20 mouse cellular contexts compared by ENCODE assay signal in the genomic region with DNA sequence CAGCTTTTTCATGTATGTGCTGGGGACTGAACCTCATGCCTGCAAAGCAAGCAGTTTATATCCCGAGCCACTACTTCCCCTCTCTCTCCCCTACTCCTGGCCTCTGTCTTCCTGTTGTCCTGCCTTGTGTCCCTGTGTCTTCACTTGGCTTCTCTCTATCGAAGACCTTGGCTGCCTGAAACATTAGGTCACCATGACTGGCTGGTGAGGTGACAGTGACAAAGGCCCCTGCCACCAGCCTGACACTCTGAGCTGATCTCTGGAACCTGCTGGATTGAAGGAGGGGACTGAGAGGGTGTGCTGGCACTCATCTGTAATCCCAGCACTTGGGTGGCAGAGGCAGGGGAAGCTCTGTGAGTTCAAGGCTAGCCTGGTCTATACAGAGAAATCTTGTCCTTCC. TPM values are rescaled to one million over a fixed set of nuclear protein-coding genes. Genes with fewer than 3 reads are reported as not detected.
DNase-seq lines count a peak whose midpoint lies in the region; ATAC-seq and TF ChIP-seq lines count a peak whose summit lies in the region.
"Had no signal": no experiment of that assay in that cellular context is flagged by ENCODE, and none has a peak within 500 bp of the region (broad histone marks: within the 10 kb centered on the region; RNA-seq: fewer than 3 reads in every experiment).

No protein-coding gene starts in this region.

- DNase-seq in adrenal gland, adult 2 months: peak; percentile 68
- DNase-seq in adrenal gland, postnatal 10 days: no peak
- DNase-seq in adrenal gland, postnatal 14 days: peak; percentile 47
- DNase-seq in adrenal gland, postnatal 4 days (ENCODE audit: low spot score in 2 of 2): no peak
- peak; percentile 46 to 54 for DNase-seq in adrenal gland, postnatal 36 days
- DNase-seq: cerebellum, adult 11 months; cerebellum, adult 18-20 months; cerebellum, adult 8-10 months; cerebellum, adult 9-11 months; cerebellum, postnatal 14 days; cerebellum, postnatal 36 days; embryo, embryonic 11 days; forebrain, postnatal 0 days had no signal

- TF ChIP-seq POLR2A in bone marrow macrophage, adult 2 months (IDR thresholded peaks at IDR 0.05; ENCODE audit: borderline replicate concordance, low read depth, low read length): no peak

- H3K27ac ChIP-seq in bone marrow macrophage, adult 2 months (ENCODE audit: insufficient read depth, low read depth, low read length): peak overlapping the region; percentile 19
- H3K27ac ChIP-seq: embryonic facial prominence, embryonic 13.5 days; embryonic facial prominence, embryonic 15.5 days; forebrain, embryonic 13.5 days; forebrain, embryonic 15.5 days had no signal

- TF ChIP-seq CTCF in bone marrow macrophage, adult 2 months (IDR thresholded peaks at IDR 0.05; ENCODE audit: low read depth, low read length): no peak

- no peak for ATAC-seq in erythroid progenitor cell, adult 5-6 weeks (replicated peaks; ENCODE audit: low FRiP score, poor library complexity, severe bottlenecking)
- ATAC-seq: forebrain, embryonic 13.5 days; forebrain, embryonic 15.5 days; forebrain, postnatal 0 days had no signal

- H3K4me3 ChIP-seq in bone marrow macrophage, adult 2 months (ENCODE audit: insufficient read depth, low read length): no peak overlapping the region
- H3K4me3 ChIP-seq: embryonic facial prominence, embryonic 13.5 days; embryonic facial prominence, embryonic 15.5 days; erythroblast, embryonic 14.5 days; forebrain, embryonic 13.5 days; forebrain, embryonic 15.5 days had no signal

- peaks cover 22% of the 10 kb centered on the region for H3K4me1 ChIP-seq in bone marrow macrophage, adult 2 months (ENCODE audit: control insufficient read depth, insufficient read depth, low read length)

RNA-seq across cellular contexts. Expression of a gene that starts 13.1 kb away (rescaled TPM):
- 10 to 100 TPM; 33.8 to 45.8 TPM for total RNA-seq in adrenal gland, adult 2 months (2021)
- polyA plus RNA-seq in adrenal gland, adult 2 months (2012; rRNA removed): 23.5 and 24.6 TPM in 2 replicates
- total RNA-seq in adrenal gland, postnatal 10 days (2021): 10 to 100 TPM; 24.0 to 25.3 TPM
- total RNA-seq in adrenal gland, postnatal 14 days (2021): 27.1 and 29.5 TPM in 2 replicates
- total RNA-seq in adrenal gland, postnatal 4 days (2021): 10 to 100 TPM; 32.8 to 34.2 TPM
- 10 to 100 TPM; 38.2 to 39.8 TPM for total RNA-seq in adrenal gland, postnatal 36 days (2021)
- 38.7 and 42.3 TPM in 2 replicates for polyA plus RNA-seq in bone marrow macrophage, adult 2 months (2012; ENCODE audit: insufficient read depth, insufficient read length, missing spikeins)
- total RNA-seq in erythroid progenitor cell, adult 5-6 weeks (2015; ENCODE audit: low replicate concordance): 13.4 and 13.7 TPM in 2 replicates
- 8.6 and 10.3 TPM in 2 replicates for total RNA-seq in erythroid progenitor cell, adult 5-6 weeks (2017; ENCODE audit: low replicate concordance)

RNA-seq across cellular contexts. Expression of a gene that starts 41.1 kb away (rescaled TPM):
- 100 to 1,000 TPM; 225 to 240 TPM for total RNA-seq in adrenal gland, adult 2 months (2021)
- polyA plus RNA-seq in adrenal gland, adult 2 months (2012; rRNA removed): 13.4 and 13.7 TPM in 2 replicates
- 100 to 1,000 TPM; 205 to 288 TPM for total RNA-seq in adrenal gland, postnatal 10 days (2021)
- 269 and 317 TPM in 2 replicates for total RNA-seq in adrenal gland, postnatal 14 days (2021)
- 100 to 1,000 TPM; 380 to 474 TPM for total RNA-seq in adrenal gland, postnatal 4 days (2021)
- total RNA-seq in adrenal gland, postnatal 36 days (2021): 100 to 1,000 TPM; 212 to 305 TPM
- 293 and 335 TPM in 2 replicates for polyA plus RNA-seq in bone marrow macrophage, adult 2 months (2012; ENCODE audit: insufficient read depth, insufficient read length, missing spikeins)
- 456 and 552 TPM in 2 replicates for total RNA-seq in erythroid progenitor cell, adult 5-6 weeks (2015; ENCODE audit: low replicate concordance)
- total RNA-seq in erythroid progenitor cell, adult 5-6 weeks (2017; ENCODE audit: low replicate concordance): 368 and 428 TPM in 2 replicates

Comparison
In these comparisons a context has a peak if more than half of its experiments do, and no peak if none do; other contexts are left out.
1. DNase-seq: peak in adrenal gland, adult 2 months (single experiment), adrenal gland, postnatal 14 days (single experiment) and adrenal gland, postnatal 36 days (2 of 2); none in adrenal gland, postnatal 10 days (single experiment) and adrenal gland, postnatal 4 days (0 of 2).